Comparison of ENCODE assay signal across 19 mouse cellular contexts in genomic region chr1:149891057-149891456, GRCm38 (mm10).
A peak's percentile ranks its signal among the peaks of the same experiment; 100 is the strongest.
DNase-seq lines count a peak whose midpoint lies in the region; ATAC-seq lines count a peak whose summit lies in the region.
"Had no signal": no experiment of that assay in that cellular context is flagged by ENCODE, and none has a peak within 500 bp of the region (broad histone marks: within the 10 kb centered on the region; RNA-seq: fewer than 3 reads in every experiment).

No protein-coding gene starts in this region.

- WGBS in embryonic facial prominence, embryonic 14.5 days, result 48% methylated on average over 5 of the region's 5 CpGs
- 73% methylated on average over 5 of the region's 5 CpGs for WGBS in embryonic facial prominence, embryonic 10.5 days

- no peaks in the 10 kb centered on the region for H3K9me3 ChIP-seq in embryonic facial prominence, embryonic 14.5 days (ENCODE audit: control insufficient read depth, low read length)
- no peaks in the 10 kb centered on the region for H3K9me3 ChIP-seq in embryonic facial prominence, embryonic 10.5 days
- H3K9me3 ChIP-seq: forebrain, embryonic 13.5 days; heart, embryonic 10.5 days; hindbrain, embryonic 12.5 days had no signal

- no peaks in the 10 kb centered on the region for H3K36me3 ChIP-seq in embryonic facial prominence, embryonic 14.5 days (ENCODE audit: control insufficient read depth, insufficient read depth, low read length)
- no peaks in the 10 kb centered on the region for H3K36me3 ChIP-seq in embryonic facial prominence, embryonic 10.5 days (replicated peaks)
- H3K36me3 ChIP-seq: heart, embryonic 10.5 days; hindbrain, embryonic 12.5 days had no signal

- no peak overlapping the region for H3K4me3 ChIP-seq in embryonic facial prominence, embryonic 14.5 days (ENCODE audit: low read depth, low read length)
- H3K4me3 ChIP-seq in embryonic facial prominence, embryonic 10.5 days, result no peak overlapping the region
- H3K4me3 ChIP-seq: forebrain, embryonic 13.5 days; heart, embryonic 10.5 days; hindbrain, embryonic 12.5 days had no signal

- DNase-seq in embryonic facial prominence, embryonic 14.5 days (ENCODE audit: low spot score), result peak; percentile 31
- no peak for DNase-seq in embryonic facial prominence, embryonic 10.5 days (ENCODE audit: low spot score)
- DNase-seq in urinary bladder, postnatal 14 days (ENCODE audit: low spot score), result peak; percentile 16
- no peak for DNase-seq in urinary bladder, postnatal 4 days (ENCODE audit: low spot score in 2 of 2)
- DNase-seq in gastrocnemius, postnatal 25 days, result no peak
- DNase-seq in left cerebral cortex, postnatal 10 days (ENCODE audit: extremely low spot score in 1 of 2, low spot score in 2 of 2), result no peak
- DNase-seq in right cerebral cortex, adult 18-20 months, result no peak
- DNase-seq: adrenal gland, postnatal 10 days; cerebellum, adult 18-20 months; cerebellum, adult 9-11 months; cerebellum, postnatal 36 days; forebrain, postnatal 0 days; heart, postnatal 10 days; heart, postnatal 4 days had no signal

- H3K27me3 ChIP-seq in embryonic facial prominence, embryonic 14.5 days (replicated peaks; ENCODE audit: control insufficient read depth, insufficient read depth, low read length), result no peaks in the 10 kb centered on the region
- H3K27me3 ChIP-seq in embryonic facial prominence, embryonic 10.5 days (replicated peaks; ENCODE audit: low read depth, poor library complexity, severe bottlenecking), result no peaks in the 10 kb centered on the region
- H3K27me3 ChIP-seq: forebrain, embryonic 13.5 days; hindbrain, embryonic 12.5 days had no signal

- H3K4me2 ChIP-seq in embryonic facial prominence, embryonic 14.5 days (ENCODE audit: low read depth, low read length), result no peak overlapping the region
- H3K4me2 ChIP-seq: forebrain, embryonic 13.5 days; hindbrain, embryonic 12.5 days had no signal

- H3K4me1 ChIP-seq in embryonic facial prominence, embryonic 14.5 days (ENCODE audit: control insufficient read depth, insufficient read depth, low read length), result no peaks in the 10 kb centered on the region
- H3K4me1 ChIP-seq in embryonic facial prominence, embryonic 10.5 days, result no peaks in the 10 kb centered on the region
- H3K4me1 ChIP-seq: heart, embryonic 10.5 days; hindbrain, embryonic 12.5 days had no signal

- no peak overlapping the region for H3K9ac ChIP-seq in embryonic facial prominence, embryonic 14.5 days (ENCODE audit: low read depth, low read length)
- H3K9ac ChIP-seq: forebrain, embryonic 13.5 days; forebrain, postnatal 0 days; hindbrain, embryonic 12.5 days had no signal

- 0 out of 2 replicates have a peak, but pooled peaks have one; percentile 37 for ATAC-seq in embryonic facial prominence, embryonic 14.5 days (ENCODE audit: low read depth)
- ATAC-seq in megakaryocyte, adult 5-6 weeks (ENCODE audit: poor library complexity, severe bottlenecking), result peak; percentile 78
- ATAC-seq: forebrain, embryonic 13.5 days; forebrain, postnatal 0 days; hindbrain, embryonic 16.5 days had no signal

- intact Hi-C loops in left cerebral cortex, postnatal 10 days (cut with DNase I), result no loop called here

- H3K27ac ChIP-seq in embryonic facial prominence, embryonic 14.5 days (replicated peaks; ENCODE audit: low read depth, low read length), result no peak overlapping the region
- no peak overlapping the region for H3K27ac ChIP-seq in embryonic facial prominence, embryonic 10.5 days (replicated peaks)
- H3K27ac ChIP-seq: forebrain, embryonic 13.5 days; heart, embryonic 10.5 days; hindbrain, embryonic 12.5 days had no signal

Comparison
In these comparisons a context has a peak if more than half of its experiments do, and no peak if none do; other contexts are left out.
1. DNase-seq: peak in embryonic facial prominence, embryonic 14.5 days (single experiment) and urinary bladder, postnatal 14 days (single experiment); none in embryonic facial prominence, embryonic 10.5 days (single experiment), urinary bladder, postnatal 4 days (0 of 2), gastrocnemius, postnatal 25 days (single experiment), left cerebral cortex, postnatal 10 days (0 of 2) and right cerebral cortex, adult 18-20 months (single experiment).